Mouse (Mus musculus): ENCODE measurements around the gene Slc8a2. TPM values are rescaled to one million over a fixed set of nuclear protein-coding genes. Genes with fewer than 3 reads are reported as not detected.

Slc8a2 gene
- polyA plus RNA-seq, 1 experiment: 1.5 TPM

DNA sequence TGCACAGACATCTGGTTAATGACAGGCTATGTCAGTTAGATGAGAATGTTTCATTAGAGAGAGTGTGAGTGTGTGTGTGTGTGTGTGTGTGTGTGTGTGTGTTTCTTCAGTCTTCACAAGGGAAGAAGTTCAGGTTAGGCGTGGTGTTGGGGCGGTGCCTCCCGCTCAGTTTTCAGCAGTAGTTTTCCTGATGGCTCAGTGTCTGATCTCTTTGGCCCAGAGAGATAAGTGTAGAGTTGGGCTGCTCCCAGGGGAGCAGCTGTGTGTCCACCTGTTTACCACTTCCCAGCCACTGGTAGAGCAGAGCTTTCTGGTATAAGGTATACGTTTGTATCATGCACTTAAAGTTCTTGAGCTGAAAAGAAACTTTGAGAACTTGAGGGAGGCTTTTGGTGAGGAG is 29.7 kb upstream of the Slc8a2 start:
- no peak overlapping the region for H3K4me3 ChIP-seq (ENCODE audit: low read depth, low read length)
- no peaks in the 10 kb centered on the region for H3K27me3 ChIP-seq (ENCODE audit: control insufficient read depth, insufficient read depth, low read length)

GRCm38 (mm10) chr7:16101081-16101480 is 28.5 kb upstream of the Slc8a2 start:
- no peaks in the 10 kb centered on the region for H3K27me3 ChIP-seq (ENCODE audit: control insufficient read depth, insufficient read depth, low read length)
- peaks cover 9% of the 10 kb centered on the region for H3K36me3 ChIP-seq (ENCODE audit: control insufficient read depth, insufficient read depth, low read length)
- no peak overlapping the region for H3K4me3 ChIP-seq (ENCODE audit: low read depth, low read length)
- WGBS: 81% methylated on average over 7 of the region's 7 CpGs
- H3K27ac ChIP-seq (ENCODE audit: insufficient read depth, low read depth, low read length): no peak overlapping the region
- no peak for TF ChIP-seq CTCF (IDR thresholded peaks at IDR 0.05; ENCODE audit: extremely low read depth, insufficient read length, insufficient replicate concordance, low read depth, low read length)
- no peak for TF ChIP-seq POLR2A (IDR thresholded peaks at IDR 0.05; ENCODE audit: low read depth, low read length)
- H3K4me1 ChIP-seq (ENCODE audit: control insufficient read depth, insufficient read depth, insufficient read length, low read length): peaks cover 10% of the 10 kb centered on the region

More for the DNA sequence above, 29.7 kb upstream of the Slc8a2 start:
- H3K36me3 ChIP-seq (ENCODE audit: control insufficient read depth, insufficient read depth, low read length): peaks cover 9% of the 10 kb centered on the region
- H3K27ac ChIP-seq (ENCODE audit: insufficient read depth, low read depth, low read length): no peak overlapping the region
- 35% methylated on average over 4 of the region's 4 CpGs for WGBS
- TF ChIP-seq POLR2A (IDR thresholded peaks at IDR 0.05; ENCODE audit: low read depth, low read length): no peak
- TF ChIP-seq CTCF (IDR thresholded peaks at IDR 0.05; ENCODE audit: extremely low read depth, insufficient read length, insufficient replicate concordance, low read depth, low read length): no peak
- H3K4me1 ChIP-seq (ENCODE audit: control insufficient read depth, insufficient read depth, insufficient read length, low read length): peaks cover 10% of the 10 kb centered on the region

GRCm38 (mm10) chr7:16101726-16102475 is 27.7 kb upstream of the Slc8a2 start:
- Histone ChIP-seq H3K36me3 (ENCODE audit: control insufficient read depth, insufficient read depth, low read length) (peaks cover 9% of the 10 kb centered on the region), H3K27ac (ENCODE audit: insufficient read depth, low read depth, low read length) (no peak overlapping the region), H3K4me3 (ENCODE audit: low read depth, low read length) (no peak overlapping the region), H3K27me3 (ENCODE audit: control insufficient read depth, insufficient read depth, low read length) (no peaks in the 10 kb centered on the region), H3K4me1 (ENCODE audit: control insufficient read depth, insufficient read depth, insufficient read length, low read length) (peaks cover 10% of the 10 kb centered on the region)
- WGBS: 72% methylated on average over 15 of the region's 15 CpGs
- TF ChIP-seq POLR2A (IDR thresholded peaks at IDR 0.05; ENCODE audit: low read depth, low read length): no peak
- no peak for TF ChIP-seq CTCF (IDR thresholded peaks at IDR 0.05; ENCODE audit: extremely low read depth, insufficient read length, insufficient replicate concordance, low read depth, low read length)

DNA sequence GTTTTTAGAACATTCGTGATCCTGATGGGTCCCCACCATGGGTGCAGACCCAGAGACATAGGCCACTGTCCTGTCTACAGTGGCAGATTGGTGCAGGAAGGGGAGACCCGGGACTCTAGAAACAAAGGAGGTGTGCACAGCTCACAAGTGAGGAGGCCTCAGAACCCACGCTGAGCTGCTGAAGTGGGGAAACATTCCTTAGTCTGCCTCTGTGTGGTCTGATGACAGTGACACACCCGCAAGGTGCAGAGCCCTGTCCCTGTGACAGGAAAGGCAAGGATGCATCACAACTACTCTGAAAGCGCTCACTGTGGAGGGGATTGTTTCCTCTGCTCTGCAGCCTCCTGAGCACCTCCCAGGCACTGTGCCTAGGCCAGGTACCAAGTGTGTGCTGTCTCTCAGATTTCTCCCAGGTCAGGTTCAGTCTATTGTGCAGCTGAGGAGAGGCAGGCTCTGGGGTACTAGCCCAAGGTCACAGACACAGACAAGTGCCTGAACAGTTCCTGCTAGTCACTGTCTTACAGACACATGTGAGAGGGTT is 26.9 kb upstream of the Slc8a2 start:
- Histone ChIP-seq H3K27ac (ENCODE audit: insufficient read depth, low read depth, low read length) (no peak overlapping the region), H3K4me1 (ENCODE audit: control insufficient read depth, insufficient read depth, insufficient read length, low read length) (peaks cover 10% of the 10 kb centered on the region), H3K27me3 (ENCODE audit: control insufficient read depth, insufficient read depth, low read length) (no peaks in the 10 kb centered on the region), H3K36me3 (ENCODE audit: control insufficient read depth, insufficient read depth, low read length) (peaks cover 17% of the 10 kb centered on the region), H3K4me3 (ENCODE audit: low read depth, low read length) (no peak overlapping the region)
- 82% methylated on average over 5 of the region's 5 CpGs for WGBS
- TF ChIP-seq POLR2A (IDR thresholded peaks at IDR 0.05; ENCODE audit: low read depth, low read length) (no peak), CTCF (IDR thresholded peaks at IDR 0.05; ENCODE audit: extremely low read depth, insufficient read length, insufficient replicate concordance, low read depth, low read length) (no peak)

DNA sequence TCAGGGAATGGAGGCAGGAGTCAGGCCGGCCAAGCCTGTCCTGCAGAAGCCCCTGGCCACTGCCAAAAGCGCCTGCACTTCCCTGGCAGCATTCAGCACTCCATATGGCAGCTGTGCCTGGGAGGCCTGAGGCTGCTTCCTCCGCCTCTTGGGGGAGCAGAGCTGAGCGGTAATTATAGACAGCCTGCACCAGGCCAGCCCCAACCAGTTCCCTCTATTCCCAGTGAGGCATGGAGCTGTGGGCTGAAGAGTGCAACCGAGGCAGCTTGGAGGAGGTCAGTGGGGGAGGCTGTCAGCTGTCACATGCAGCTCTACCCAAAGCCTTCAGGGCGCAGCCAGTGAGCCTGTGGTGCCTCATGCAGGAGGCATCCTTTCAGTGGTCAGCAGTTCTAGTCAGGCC is 25.9 kb upstream of the Slc8a2 start:
- TF ChIP-seq CTCF (IDR thresholded peaks at IDR 0.05; ENCODE audit: extremely low read depth, insufficient read length, insufficient replicate concordance, low read depth, low read length) (no peak), POLR2A (IDR thresholded peaks at IDR 0.05; ENCODE audit: low read depth, low read length) (no peak)
- H3K36me3 ChIP-seq (ENCODE audit: control insufficient read depth, insufficient read depth, low read length): peaks cover 23% of the 10 kb centered on the region
- 75% methylated on average over 6 of the region's 6 CpGs for WGBS
- no peaks in the 10 kb centered on the region for H3K27me3 ChIP-seq (ENCODE audit: control insufficient read depth, insufficient read depth, low read length)
- H3K4me1 ChIP-seq (ENCODE audit: control insufficient read depth, insufficient read depth, insufficient read length, low read length): peaks cover 10% of the 10 kb centered on the region
- H3K27ac ChIP-seq (ENCODE audit: insufficient read depth, low read depth, low read length): no peak overlapping the region
- H3K4me3 ChIP-seq (ENCODE audit: low read depth, low read length): no peak overlapping the region

DNA sequence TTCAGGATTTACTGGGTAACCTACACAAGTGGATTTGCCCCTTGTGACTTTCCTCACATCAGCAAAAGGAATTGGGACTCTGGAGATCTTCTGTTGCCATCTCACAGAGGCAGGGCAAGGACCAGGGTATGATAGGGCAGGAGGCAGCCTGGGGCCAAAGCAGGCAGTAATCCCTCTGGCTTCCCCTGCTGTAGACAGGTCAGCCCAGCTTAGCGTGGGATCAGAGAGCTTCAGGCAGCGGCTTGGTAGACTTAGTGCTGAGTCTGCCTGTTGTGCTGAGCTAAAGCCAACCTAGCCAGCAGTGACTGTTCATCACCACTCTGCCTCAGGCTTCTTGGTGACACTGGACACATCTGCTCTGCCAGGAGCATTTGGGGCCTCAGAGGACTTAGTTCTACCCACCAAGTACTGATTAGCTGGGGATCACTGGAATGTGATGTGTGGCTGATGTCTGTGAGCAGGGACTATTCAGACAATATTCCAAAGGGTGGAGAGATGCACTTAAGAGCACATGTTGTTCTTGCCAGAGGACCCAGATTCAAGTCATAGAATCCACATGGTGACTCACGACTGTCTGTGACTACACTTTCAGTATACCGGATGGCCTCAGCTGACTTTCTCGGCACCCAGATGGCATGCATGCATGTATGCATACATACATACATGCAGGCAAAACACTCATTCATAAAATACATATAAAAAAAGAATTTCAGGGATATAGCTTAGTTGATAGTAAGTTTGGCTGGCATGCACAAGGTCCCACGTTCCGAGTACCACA is 24.8 kb upstream of the Slc8a2 start:
- H3K36me3 ChIP-seq (ENCODE audit: control insufficient read depth, insufficient read depth, low read length): peaks cover 33% of the 10 kb centered on the region
- TF ChIP-seq POLR2A (IDR thresholded peaks at IDR 0.05; ENCODE audit: low read depth, low read length) (no peak), CTCF (IDR thresholded peaks at IDR 0.05; ENCODE audit: extremely low read depth, insufficient read length, insufficient replicate concordance, low read depth, low read length) (no peak)
- WGBS: 87% methylated on average over 7 of the region's 7 CpGs

More for the DNA sequence above, 24.8 kb upstream of the Slc8a2 start:
- Histone ChIP-seq H3K27ac (ENCODE audit: insufficient read depth, low read depth, low read length) (no peak overlapping the region), H3K4me1 (ENCODE audit: control insufficient read depth, insufficient read depth, insufficient read length, low read length) (peaks cover 4% of the 10 kb centered on the region), H3K27me3 (ENCODE audit: control insufficient read depth, insufficient read depth, low read length) (no peaks in the 10 kb centered on the region), H3K4me3 (ENCODE audit: low read depth, low read length) (no peak overlapping the region)

Data from small intestine, adult 2 months (tissue).